Mouse (Mus musculus) hindbrain, embryonic 12.5 days (tissue): ENCODE data around the gene Nxf3. TPM values are rescaled to one million over a fixed set of nuclear protein-coding genes. Genes with fewer than 3 reads are reported as not detected.
"Not testable (repeated sequence)": the region's sequence is repeated elsewhere in the genome, so short reads cannot be mapped to it uniquely, and the experiment has no call there.

Experiments
- ATAC-seq: fragments of 200-750 bp; cut with Nextera tagmentation; 2 replicates; pipeline ENCODE4 v1.8.0; 2017; ENCODE audit warnings: moderate TSS enrichment; ENCODE audit not compliant: low FRiP score
- H3K27ac ChIP-seq: fragments of 300-500 bp; sonication (generic); 2 replicates; pipeline ENCODE4 v1.5.1; 2016; ENCODE audit warnings: mild to moderate bottlenecking
- H3K27me3 ChIP-seq: fragments of 300-500 bp; sonication (generic); 2 replicates; pipeline ENCODE4 v1.6.1; 2016; ENCODE audit warnings: mild to moderate bottlenecking
- H3K36me3 ChIP-seq: fragments of 300-500 bp; sonication (generic); 2 replicates; pipeline ENCODE4 v1.6.1; 2016; ENCODE audit warnings: mild to moderate bottlenecking
- H3K4me1 ChIP-seq: fragments of 300-500 bp; sonication (generic); 2 replicates; pipeline ENCODE4 v1.6.1; 2016
- H3K4me2 ChIP-seq: fragments of 300-500 bp; sonication (generic); replicated peaks from 2 replicates; pipeline ENCODE4 v1.6.1; 2016; ENCODE audit warnings: mild to moderate bottlenecking
- H3K4me3 ChIP-seq: fragments of 300-500 bp; sonication (generic); 2 replicates; pipeline ENCODE4 v1.5.1; 2016; ENCODE audit warnings: mild to moderate bottlenecking
- H3K9ac ChIP-seq: fragments of 300-500 bp; sonication (generic); 2 replicates; pipeline ENCODE4 v1.6.1; 2016; ENCODE audit warnings: mild to moderate bottlenecking, moderate library complexity
- H3K9me3 ChIP-seq: fragments of 300-500 bp; sonication (generic); replicated peaks from 2 replicates; pipeline ENCODE4 v1.6.1; 2016; ENCODE audit warnings: mild to moderate bottlenecking
- WGBS: fragments of 180-500 bp; shearing (Covaris S2); methylation state at CpG from one replicate; pipeline ENCODE4 v1.1.7; 2016; 5-methylcytosine and 5-hydroxymethylcytosine counted together
- polyA plus RNA-seq: library from polyadenylated mRNA; unstranded; fragments of >200 nt; fragmentation: Nextera tagmentation; extraction: Ambion mirVana; gene quantifications from 2 replicates; pipeline ENCODE4 v1.2.1, GENCODE M21; 2016

Nxf3 gene
- polyA plus RNA-seq, 1 experiment from 2014 or later, result not detected

GRCm38 (mm10) chrX:136067201-136067991 is 17.7 kb downstream of the Nxf3 start:
- peak overlapping the region; percentile 45 for H3K4me3 ChIP-seq
- H3K9ac ChIP-seq, result peak overlapping the region; percentile 62
- peak overlapping the region; percentile 76 for H3K27ac ChIP-seq
- H3K36me3 ChIP-seq, H3K4me1 ChIP-seq, H3K27me3 ChIP-seq, H3K9me3 ChIP-seq: not testable (repeated sequence)
- WGBS, result 21% methylated on average over 6 of the region's 48 CpGs
- peak; percentile 87 for ATAC-seq
- peak overlapping the region; percentile 47 for H3K4me2 ChIP-seq

GRCm38 (mm10) chrX:136060698-136061097 is 24.4 kb downstream of the Nxf3 start:
- WGBS, result 86% methylated on average over 1 of the region's 1 CpGs
- Histone ChIP-seq H3K9ac (no peak overlapping the region), H3K4me2 (no peak overlapping the region), H3K36me3 (no peaks in the 10 kb centered on the region), H3K9me3 (no peaks in the 10 kb centered on the region), H3K4me3 (no peak overlapping the region), H3K27ac (no peak overlapping the region), H3K4me1 (no peaks in the 10 kb centered on the region), H3K27me3 (0 out of 2 replicates have a peak, but pooled peaks cover 5% of the 10 kb centered on the region)
- no peak for ATAC-seq

DNA sequence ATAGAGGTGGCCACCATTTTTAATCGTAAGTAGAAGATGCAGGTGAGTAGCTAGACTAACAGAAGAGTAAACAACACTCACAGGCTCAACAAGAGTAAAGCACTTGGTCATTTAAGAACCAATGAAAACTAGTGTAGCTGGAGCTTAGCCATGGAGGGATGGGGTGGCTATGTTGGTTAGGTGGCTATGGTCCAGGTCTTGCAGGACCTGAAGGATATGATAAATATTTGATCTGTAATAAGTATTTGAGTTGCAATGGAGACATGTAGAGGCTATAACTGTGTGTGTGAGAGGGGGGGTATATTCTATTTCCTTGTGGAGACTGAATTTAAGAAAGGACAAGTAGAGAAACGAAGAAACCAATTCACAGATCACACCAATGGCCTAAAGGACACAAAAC is 33.8 kb downstream of the Nxf3 start:
- no peak overlapping the region for H3K27ac ChIP-seq
- WGBS, result 82% methylated on average over 2 of the region's 2 CpGs
- H3K4me3 ChIP-seq, result no peak overlapping the region
- H3K4me2 ChIP-seq, result no peak overlapping the region
- no peaks in the 10 kb centered on the region for H3K4me1 ChIP-seq
- no peak for ATAC-seq
- H3K36me3 ChIP-seq, result no peaks in the 10 kb centered on the region
- no peaks in the 10 kb centered on the region for H3K9me3 ChIP-seq
- H3K27me3 ChIP-seq, result no peaks in the 10 kb centered on the region
- H3K9ac ChIP-seq, result no peak overlapping the region

GRCm38 (mm10) chrX:136047528-136047927 is 37.5 kb downstream of the Nxf3 start:
- Histone ChIP-seq H3K4me3 (no peak overlapping the region), H3K27ac (no peak overlapping the region), H3K9ac (no peak overlapping the region), H3K4me1 (no peaks in the 10 kb centered on the region), H3K27me3 (no peaks in the 10 kb centered on the region; the same call in 1 of the 2 replicates), H3K9me3 (no peaks in the 10 kb centered on the region), H3K36me3 (no peaks in the 10 kb centered on the region), H3K4me2 (no peak overlapping the region)
- peak; percentile 58; the same call in 1 of the 2 replicates for ATAC-seq
- WGBS, result 23% methylated on average over 5 of the region's 5 CpGs

DNA sequence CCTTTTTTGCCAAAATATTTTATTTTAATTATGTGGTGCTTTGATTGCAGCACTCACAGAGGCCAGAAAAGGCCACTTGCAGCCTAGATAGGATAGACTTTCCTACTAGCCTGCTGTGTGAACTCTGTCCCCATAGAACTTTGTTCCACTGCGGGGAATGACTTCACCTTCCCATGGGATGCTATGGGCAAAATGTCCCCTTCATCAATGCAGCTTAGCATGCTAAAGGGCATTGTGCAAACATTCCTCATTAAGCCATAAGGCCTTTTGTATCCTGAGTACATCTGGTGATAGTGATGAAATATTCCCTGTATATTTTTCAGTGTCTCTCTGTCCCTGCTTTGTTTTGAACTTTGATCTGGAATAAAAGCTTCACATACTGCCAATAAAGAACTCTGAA is 41.3 kb downstream of the Nxf3 start:
- no peaks in the 10 kb centered on the region for H3K4me1 ChIP-seq

DNA sequence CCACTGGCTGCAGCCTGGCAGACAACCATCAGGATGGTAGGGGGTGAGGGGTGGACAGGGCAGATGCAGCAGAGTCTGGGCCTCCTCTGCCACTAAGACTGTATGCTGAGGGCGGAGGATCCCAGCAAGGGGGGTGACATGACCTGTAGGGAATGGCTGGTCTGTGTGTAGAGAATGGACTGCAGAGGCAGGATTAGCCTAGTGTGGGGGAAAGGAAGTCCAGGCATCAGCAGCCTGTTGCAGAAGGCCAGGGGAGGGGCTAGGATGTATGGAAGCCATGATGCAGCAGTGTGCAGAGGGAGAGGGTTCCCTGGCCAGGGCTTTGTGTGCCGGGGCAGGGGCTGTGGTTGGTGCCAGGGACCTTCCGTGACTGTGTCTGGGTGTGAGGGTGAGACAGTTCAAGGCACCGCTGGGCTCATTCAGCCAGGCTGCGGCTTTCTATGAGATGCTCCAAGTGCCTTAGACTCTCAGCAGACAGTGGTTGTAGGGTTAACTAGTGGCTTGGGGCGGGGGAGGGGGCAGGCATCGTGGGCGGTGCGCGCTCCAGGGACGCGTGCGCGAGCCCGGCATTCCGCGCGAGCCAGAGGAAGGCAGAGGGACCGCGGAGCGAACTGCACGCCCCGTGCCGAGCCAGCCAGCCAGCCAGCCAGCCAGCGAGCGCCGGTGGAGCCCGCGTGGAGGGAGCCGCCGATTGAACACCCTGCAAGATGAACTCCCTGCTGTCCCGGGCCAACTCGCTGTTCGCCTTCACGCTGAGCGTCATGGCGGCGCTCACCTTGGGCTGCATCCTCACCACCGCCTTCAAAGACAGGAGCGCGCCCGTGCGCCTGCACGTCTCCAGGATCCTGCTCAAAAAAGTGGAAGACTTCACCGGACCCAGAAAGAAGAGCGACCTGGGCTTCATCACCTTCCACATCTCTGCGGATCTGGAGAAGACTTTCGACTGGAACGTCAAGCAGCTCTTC is 52.0 kb downstream of the Nxf3 start, which contains the start of gene Arxes1:
TSS of gene Arxes1 (plus strand) at position 569 of the 965 bp plus-strand sequence.
- H3K4me1 ChIP-seq, H3K27ac ChIP-seq, H3K27me3 ChIP-seq, H3K36me3 ChIP-seq, H3K9ac ChIP-seq, H3K9me3 ChIP-seq: not testable (repeated sequence)
- H3K4me3 ChIP-seq, result peak within 1 kb of the TSS; percentile 22
- H3K4me2 ChIP-seq, result peak within 1 kb of the TSS; percentile 44
- WGBS, result 17% methylated on average over 1 of the region's 49 CpGs
- peak; percentile 95 for ATAC-seq

More for the DNA sequence above, 41.3 kb downstream of the Nxf3 start:
- no peak for ATAC-seq
- no peak overlapping the region for H3K9ac ChIP-seq
- H3K9me3 ChIP-seq, result no peaks in the 10 kb centered on the region
- WGBS, result 92% methylated on average over 1 of the region's 1 CpGs
- no peak overlapping the region for H3K4me2 ChIP-seq
- no peak overlapping the region for H3K27ac ChIP-seq
- no peak overlapping the region for H3K4me3 ChIP-seq
- no peaks in the 10 kb centered on the region for H3K36me3 ChIP-seq
- H3K27me3 ChIP-seq, result no peaks in the 10 kb centered on the region; the same call in 1 of the 2 replicates

DNA sequence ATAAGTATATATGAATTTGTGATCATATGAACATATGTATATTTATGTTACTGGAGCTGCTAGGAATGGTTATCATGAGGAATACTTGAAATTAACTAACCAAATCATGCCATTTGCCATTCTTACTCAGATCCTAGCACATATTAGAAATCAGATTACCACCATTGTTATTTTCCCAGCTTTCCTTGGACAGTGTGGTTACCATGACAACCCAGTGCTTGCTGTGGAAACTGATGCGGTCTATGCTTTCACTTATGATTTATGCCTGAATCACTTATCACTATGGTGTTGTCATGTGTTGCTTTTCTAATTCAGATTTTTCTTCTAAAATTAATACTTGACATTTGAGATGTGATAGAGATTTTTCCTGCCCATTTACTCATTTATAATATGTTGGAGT is 54.7 kb downstream of the Nxf3 start:
- Histone ChIP-seq H3K4me1 (no peaks in the 10 kb centered on the region), H3K36me3 (no peaks in the 10 kb centered on the region), H3K27me3 (no peaks in the 10 kb centered on the region), H3K4me3 (no peak overlapping the region), H3K9me3 (no peaks in the 10 kb centered on the region), H3K27ac (no peak overlapping the region), H3K4me2 (no peak overlapping the region), H3K9ac (no peak overlapping the region)
- ATAC-seq, result no peak
- 64% methylated on average over 1 of the region's 1 CpGs for WGBS

Other genes starting within 250 kb of the Nxf3 start
- 93.9 and 97.4 TPM in 2 replicates for gene Gprasp2, start 246.2 kb downstream of the Nxf3 start, polyA plus RNA-seq
- gene Arxes2, start 91.4 kb downstream of the Nxf3 start, polyA plus RNA-seq, result 144 and 146 TPM in 2 replicates
- 55.4 and 61.5 TPM in 2 replicates for gene Arxes1, start 51.9 kb downstream of the Nxf3 start, polyA plus RNA-seq
- 351 and 371 TPM in 2 replicates for gene Bex2, start 17.0 kb downstream of the Nxf3 start, polyA plus RNA-seq
- 71.4 and 77.7 TPM in 2 replicates for gene Bex4, start 53.7 kb upstream of the Nxf3 start, polyA plus RNA-seq
- gene Tceal8, start 87.1 kb upstream of the Nxf3 start, polyA plus RNA-seq, result 168 and 189 TPM in 2 replicates
- 13.9 and 16.1 TPM in 2 replicates for gene Tceal5, start 118.6 kb upstream of the Nxf3 start, polyA plus RNA-seq
- 2.1 and 7.2 TPM in 2 replicates for gene Tceal7, start 129.5 kb upstream of the Nxf3 start, polyA plus RNA-seq
- 100 TPM in 2 replicates for gene Bex1, start 130.3 kb upstream of the Nxf3 start, polyA plus RNA-seq
- gene Tceal9, start 159.8 kb upstream of the Nxf3 start, polyA plus RNA-seq, result 411 and 443 TPM in 2 replicates
- 656 and 680 TPM in 2 replicates for gene Bex3, start 185.0 kb upstream of the Nxf3 start, polyA plus RNA-seq